Mouse (Mus musculus) ES-Bruce4 (cell line): Measurements from ENCODE around the gene Mboat2. TPM values are rescaled to one million over a fixed set of nuclear protein-coding genes. Genes with fewer than 3 reads are reported as not detected.

Experiments used
- H3K27ac ChIP-seq: 2 replicates; pipeline ENCODE4 v1.5.1; 2012; ENCODE audit warnings: low read length, inconsistent platforms; ENCODE audit not compliant: insufficient read depth
- H3K27me3 ChIP-seq: 2 replicates; pipeline ENCODE4 v1.6.1; 2012; ENCODE audit warnings: mild to moderate bottlenecking, low read length, inconsistent platforms; ENCODE audit not compliant: control insufficient read depth, poor library complexity, insufficient read depth, severe bottlenecking
- H3K36me3 ChIP-seq: 2 replicates; pipeline ENCODE4 v1.6.1; 2012; ENCODE audit warnings: inconsistent platforms, mild to moderate bottlenecking, low read length, moderate library complexity; ENCODE audit not compliant: control insufficient read depth, poor library complexity, insufficient read depth, severe bottlenecking
- H3K4me1 ChIP-seq: one replicate; pipeline ENCODE4 v1.8.1; 2011; ENCODE audit warnings: low read length; ENCODE audit not compliant: control insufficient read depth, insufficient read depth
- H3K4me3 ChIP-seq: 2 replicates; pipeline ENCODE4 v1.5.1; 2011; ENCODE audit warnings: low read depth, mild to moderate bottlenecking, low read length
- H3K9ac ChIP-seq: 2 replicates; pipeline ENCODE4 v1.6.1; 2012; ENCODE audit warnings: low read depth, mild to moderate bottlenecking, inconsistent platforms; ENCODE audit not compliant: poor library complexity, severe bottlenecking
- H3K9me3 ChIP-seq: replicated peaks from 2 replicates; pipeline ENCODE4 v1.6.1; 2012; ENCODE audit warnings: mild to moderate bottlenecking, low read length, inconsistent platforms; ENCODE audit not compliant: control insufficient read depth, poor library complexity, insufficient read depth, severe bottlenecking
- CTCF ChIP-seq: IDR thresholded peaks from one replicate; pipeline ENCODE4 v1.8.1; 2011; ENCODE audit warnings: low read depth, low read length
- EP300 ChIP-seq: IDR thresholded peaks from 2 replicates; pipeline ENCODE4 v1.6.1; 2011; ENCODE audit warnings: low read depth, low read length; ENCODE audit not compliant: insufficient read depth
- POLR2A ChIP-seq: IDR thresholded peaks from one replicate; pipeline ENCODE4 v1.8.1; 2011; ENCODE audit warnings: low read length; ENCODE audit not compliant: insufficient read depth
- polyA plus RNA-seq: library from polyadenylated mRNA; stranded (reverse); fragments of >200 nt; gene quantifications from 2 replicates; pipeline ENCODE4 v1.2.4, GENCODE M21; 2011; ENCODE audit warnings: low read depth; ENCODE audit not compliant: missing spikeins, insufficient read depth, insufficient read length

Mboat2 gene
- polyA plus RNA-seq, 1 experiment = 20.1 TPM

GRCm38 (mm10) chr12:24811906-24812305, 18.8 kb upstream of the Mboat2 start:
- Histone ChIP-seq H3K27me3 (no peaks in the 10 kb centered on the region), H3K36me3 (no peaks in the 10 kb centered on the region), H3K27ac (no peak overlapping the region), H3K4me1 (no peaks in the 10 kb centered on the region), H3K4me3 (no peak overlapping the region), H3K9ac (no peak overlapping the region), H3K9me3 (no peaks in the 10 kb centered on the region)
- TF ChIP-seq CTCF (no peak), POLR2A (no peak), EP300 (no peak)

- Histone ChIP-seq H3K4me3 (no peak overlapping the region), H3K27ac (no peak overlapping the region), H3K36me3 (no peaks in the 10 kb centered on the region), H3K4me1 (no peaks in the 10 kb centered on the region), H3K9me3 (no peaks in the 10 kb centered on the region), H3K27me3 (no peaks in the 10 kb centered on the region), H3K9ac (no peak overlapping the region)
- TF ChIP-seq POLR2A (no peak), CTCF (no peak), EP300 (no peak)
Measured at GRCm38 (mm10) chr12:24822831-24823230, 7.8 kb upstream of the Mboat2 start.

- Histone ChIP-seq H3K27ac (no peak overlapping the region), H3K9ac (no peak overlapping the region), H3K4me1 (no peaks in the 10 kb centered on the region), H3K27me3 (no peaks in the 10 kb centered on the region), H3K4me3 (no peak overlapping the region), H3K36me3 (no peaks in the 10 kb centered on the region), H3K9me3 (no peaks in the 10 kb centered on the region)
- TF ChIP-seq CTCF (no peak), EP300 (no peak), POLR2A (no peak)
Measured at GRCm38 (mm10) chr12:24823636-24824354, 6.9 kb upstream of the Mboat2 start.

GRCm38 (mm10) chr12:24830086-24830485, 593 bp upstream of the Mboat2 start:
- Histone ChIP-seq H3K36me3 (no peaks in the 10 kb centered on the region), H3K9me3 (no peaks in the 10 kb centered on the region), H3K27ac (no peak overlapping the region), H3K27me3 (no peaks in the 10 kb centered on the region), H3K4me3 (no peak overlapping the region), H3K4me1 (no peaks in the 10 kb centered on the region), H3K9ac (peak overlapping the region; percentile 85; the same call in 1 of the 2 replicates)
- TF ChIP-seq EP300 = no peak
- no peak for TF ChIP-seq CTCF
- no peak for TF ChIP-seq POLR2A

- peak overlapping the region; percentile 85 for H3K9ac ChIP-seq
- H3K4me1 ChIP-seq = no peaks in the 10 kb centered on the region
- H3K27ac ChIP-seq = no peak overlapping the region
- peak overlapping the region; percentile 94 for H3K4me3 ChIP-seq
- H3K9me3 ChIP-seq = no peaks in the 10 kb centered on the region
- TF ChIP-seq CTCF = peak; percentile 30
- 0 out of 2 replicates have a peak, but pooled peaks have one; percentile 29 for TF ChIP-seq EP300
- peak; percentile 36 for TF ChIP-seq POLR2A
- H3K36me3 ChIP-seq = no peaks in the 10 kb centered on the region
- H3K27me3 ChIP-seq = no peaks in the 10 kb centered on the region
Measured at GRCm38 (mm10) chr12:24831153-24831963, 679 bp downstream of the Mboat2 start.

- TF ChIP-seq POLR2A (no peak), EP300 (no peak), CTCF (no peak)
- H3K4me1 ChIP-seq = peaks cover 3% of the 10 kb centered on the region
- H3K9me3 ChIP-seq = no peaks in the 10 kb centered on the region
- no peaks in the 10 kb centered on the region for H3K27me3 ChIP-seq
- H3K36me3 ChIP-seq = no peaks in the 10 kb centered on the region
- H3K9ac ChIP-seq = peak overlapping the region; percentile 85
- H3K27ac ChIP-seq = no peak overlapping the region
- H3K4me3 ChIP-seq = peak overlapping the region; percentile 94
Measured at GRCm38 (mm10) chr12:24831964-24832427, 1.3 kb downstream of the Mboat2 start.
